Mouse (Mus musculus): ENCODE data around the gene Arl16. TPM values are rescaled to one million over a fixed set of nuclear protein-coding genes. Genes with fewer than 3 reads are reported as not detected.
"Not testable (repeated sequence)": the region's sequence is repeated elsewhere in the genome, so short reads cannot be mapped to it uniquely, and the experiment has no call there.

Gene Arl16
- total RNA-seq (2015): 14.1 and 15.1 TPM in 2 replicates
- 9.1 and 10.8 TPM in 2 replicates for total RNA-seq (2017)

- peak; percentile 98 for ATAC-seq (ENCODE audit: poor library complexity, severe bottlenecking)
Observed at GRCm38 (mm10) chr11:120467051-120467735, at the start of gene Arl16. Gene Arl16 (minus strand): TSS chr11:120467607.

- ATAC-seq (ENCODE audit: poor library complexity, severe bottlenecking): no peak
Observed at GRCm38 (mm10) chr11:120517147-120517546, 49.7 kb upstream of the Arl16 start.

- ATAC-seq (ENCODE audit: poor library complexity, severe bottlenecking): peak; percentile 79
Observed at GRCm38 (mm10) chr11:120515611-120516010, 48.2 kb upstream of the Arl16 start.

GRCm38 (mm10) chr11:120514262-120514661 lies 46.9 kb upstream of the Arl16 start:
- ATAC-seq (ENCODE audit: poor library complexity, severe bottlenecking): not testable (repeated sequence)

GRCm38 (mm10) chr11:120512790-120513453 lies 45.5 kb upstream of the Arl16 start:
- no peak for ATAC-seq (ENCODE audit: poor library complexity, severe bottlenecking)

- peak; percentile 71 for ATAC-seq (ENCODE audit: poor library complexity, severe bottlenecking)
Observed at GRCm38 (mm10) chr11:120510375-120511030, 43.1 kb upstream of the Arl16 start.

- 0 out of 2 replicates have a peak, but pooled peaks have one; percentile 33 for ATAC-seq (ENCODE audit: poor library complexity, severe bottlenecking)
Observed at GRCm38 (mm10) chr11:120509940-120510339, 42.5 kb upstream of the Arl16 start.

GRCm38 (mm10) chr11:120508290-120508870 lies 41.0 kb upstream of the Arl16 start:
- no peak for ATAC-seq (ENCODE audit: poor library complexity, severe bottlenecking)

GRCm38 (mm10) chr11:120507611-120508289 lies 40.3 kb upstream of the Arl16 start:
- no peak for ATAC-seq (ENCODE audit: poor library complexity, severe bottlenecking)

- no peak for ATAC-seq (ENCODE audit: poor library complexity, severe bottlenecking)
Observed at GRCm38 (mm10) chr11:120506899-120507298, 39.5 kb upstream of the Arl16 start.

- no peak for ATAC-seq (ENCODE audit: poor library complexity, severe bottlenecking)
Observed at GRCm38 (mm10) chr11:120505661-120506060, 38.3 kb upstream of the Arl16 start.

- ATAC-seq (ENCODE audit: poor library complexity, severe bottlenecking): no peak
Observed at GRCm38 (mm10) chr11:120501701-120502100, 34.3 kb upstream of the Arl16 start.

- ATAC-seq (ENCODE audit: poor library complexity, severe bottlenecking): no peak
Observed at GRCm38 (mm10) chr11:120501018-120501417, 33.6 kb upstream of the Arl16 start.

GRCm38 (mm10) chr11:120500357-120500756 lies 33.0 kb upstream of the Arl16 start:
- no peak for ATAC-seq (ENCODE audit: poor library complexity, severe bottlenecking)

- ATAC-seq (ENCODE audit: poor library complexity, severe bottlenecking): no peak
Observed at GRCm38 (mm10) chr11:120499894-120500293, 32.5 kb upstream of the Arl16 start.

- no peak for ATAC-seq (ENCODE audit: poor library complexity, severe bottlenecking)
Observed at GRCm38 (mm10) chr11:120498891-120499290, 31.5 kb upstream of the Arl16 start.

GRCm38 (mm10) chr11:120498226-120498625 lies 30.8 kb upstream of the Arl16 start:
- no peak for ATAC-seq (ENCODE audit: poor library complexity, severe bottlenecking)

- ATAC-seq (ENCODE audit: poor library complexity, severe bottlenecking): no peak
Observed at GRCm38 (mm10) chr11:120497436-120497835, 30.0 kb upstream of the Arl16 start.

GRCm38 (mm10) chr11:120493911-120494310 lies 26.5 kb upstream of the Arl16 start:
- no peak for ATAC-seq (ENCODE audit: poor library complexity, severe bottlenecking)

GRCm38 (mm10) chr11:120493351-120493750 lies 25.9 kb upstream of the Arl16 start:
- ATAC-seq (ENCODE audit: poor library complexity, severe bottlenecking): no peak

GRCm38 (mm10) chr11:120492878-120493203 lies 25.4 kb upstream of the Arl16 start:
- no peak for ATAC-seq (ENCODE audit: poor library complexity, severe bottlenecking)

Data from megakaryocyte, adult 5-6 weeks (primary cell).